Comparison of ENCODE assay signal across 8 mouse cellular contexts in the genomic region with DNA sequence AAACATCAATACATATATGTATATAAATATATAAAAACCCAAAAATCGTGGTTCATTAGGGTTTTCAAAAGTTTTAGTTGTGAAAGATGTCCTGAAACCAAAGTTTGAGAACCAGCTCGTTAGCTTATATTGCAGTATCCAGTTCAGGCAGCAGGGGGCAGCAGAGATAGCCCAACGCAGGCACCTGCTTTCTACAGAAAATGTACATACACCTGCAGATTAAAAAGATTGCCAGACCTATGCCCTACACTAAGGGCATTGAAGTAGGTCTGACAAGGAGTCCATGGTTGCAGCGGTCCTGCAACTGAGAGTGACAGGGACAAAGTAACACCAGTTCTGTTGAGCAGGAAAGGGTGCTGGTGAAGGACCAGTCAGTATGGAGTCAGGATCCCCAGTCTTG. TPM values are rescaled to one million over a fixed set of nuclear protein-coding genes. Genes with fewer than 3 reads are reported as not detected.
A peak's percentile ranks its signal among the peaks of the same experiment; 100 is the strongest.
DNase-seq lines count a peak whose midpoint lies in the region; ATAC-seq lines count a peak whose summit lies in the region.

No protein-coding gene starts in this region.

- intact Hi-C loops in heart, postnatal 25 days (cut with DNase I), result loop anchor here (1.0 kb wide), 1 partner anchor 75 kb away; no protein-coding TSS in a partner anchor
- intact Hi-C loops in left cerebral cortex, postnatal 25 days (cut with DNase I), result loop anchor here (1.0 kb wide), 1 partner anchor 75 kb away; no protein-coding TSS in a partner anchor

- peak; percentile 62; the same call in 1 of the 2 replicates for ATAC-seq in neutrophil, adult 5-6 weeks (ENCODE audit: extremely low read depth, insufficient number of reproducible peaks, low FRiP score, poor library complexity, severe bottlenecking)

- DNase-seq in heart, adult 11 months, result peak; percentile 84
- DNase-seq in heart, postnatal 25 days (ENCODE audit: low spot score), result no peak
- peak; percentile 89 for DNase-seq in CD4-positive, CD25-positive, alpha-beta regulatory T cell, adult 2 months (ENCODE audit: low read depth, low spot score)
- DNase-seq in brain, adult 2 months (ENCODE audit: low read depth, low spot score), result peak; percentile 74
- DNase-seq in gastrocnemius, postnatal 10 days, result peak; percentile 83
- peak; percentile 81 to 83 for DNase-seq in left cerebral cortex, postnatal 25 days (ENCODE audit: low spot score in 2 of 2)
- DNase-seq in thymus, postnatal 25 days, result peak; percentile 82

RNA-seq across cellular contexts. Expression of gene Gdpd5, which starts 5.8 kb away (rescaled TPM):
- 10 to 100 TPM; 20.1 to 24.1 TPM for total RNA-seq in heart, postnatal 25 days (2021)
- total RNA-seq in gastrocnemius, postnatal 10 days (2021), result 1 to 10 TPM; 8.2 to 9.8 TPM
- 10 to 100 TPM; 40.0 to 46.2 TPM for total RNA-seq in left cerebral cortex, postnatal 25 days (2021)
- total RNA-seq in neutrophil, adult 5-6 weeks (2017), result 0.35 and 1.7 TPM in 2 replicates

RNA-seq across cellular contexts. Expression of gene Serpinh1, which starts 22.4 kb away (rescaled TPM):
- total RNA-seq in heart, postnatal 25 days (2021), result 100 to 1,000 TPM; 378 to 449 TPM
- total RNA-seq in gastrocnemius, postnatal 10 days (2021), result 100 to 1,000 TPM; 292 to 416 TPM
- 10 to 100 TPM; 34.9 TPM for total RNA-seq in left cerebral cortex, postnatal 25 days (2021)
- 0.58 TPM in 1 of 2 replicates, not detected in the other for total RNA-seq in neutrophil, adult 5-6 weeks (2017)

Comparison
In these comparisons a context has a peak if more than half of its experiments do, and no peak if none do; other contexts are left out.
1. RNA of gene Serpinh1, which starts 22.4 kb away (total RNA-seq): 378 to 449 TPM in heart, postnatal 25 days, 292 to 416 TPM in gastrocnemius, postnatal 10 days and 34.9 TPM in left cerebral cortex, postnatal 25 days; 0.58 TPM in neutrophil, adult 5-6 weeks; every median in the first group is over 10 times any median in the second.